Mouse (Mus musculus) embryonic fibroblast, embryonic 13.5 days (primary cell): Measurements from ENCODE around the gene Rab3ip.

ENCODE experiments used
- CTCF ChIP-seq: IDR thresholded peaks from 2 replicates; pipeline ENCODE4 v1.5.1; 2011; ENCODE audit warnings: mild to moderate bottlenecking, control low read depth, low read length, moderate library complexity, borderline replicate concordance; ENCODE audit not compliant: insufficient read depth
- POLR2A ChIP-seq: IDR thresholded peaks from 2 replicates; pipeline ENCODE4 v1.6.1; 2011; ENCODE audit warnings: low read depth, mild to moderate bottlenecking, control low read depth, low read length, moderate library complexity

DNA sequence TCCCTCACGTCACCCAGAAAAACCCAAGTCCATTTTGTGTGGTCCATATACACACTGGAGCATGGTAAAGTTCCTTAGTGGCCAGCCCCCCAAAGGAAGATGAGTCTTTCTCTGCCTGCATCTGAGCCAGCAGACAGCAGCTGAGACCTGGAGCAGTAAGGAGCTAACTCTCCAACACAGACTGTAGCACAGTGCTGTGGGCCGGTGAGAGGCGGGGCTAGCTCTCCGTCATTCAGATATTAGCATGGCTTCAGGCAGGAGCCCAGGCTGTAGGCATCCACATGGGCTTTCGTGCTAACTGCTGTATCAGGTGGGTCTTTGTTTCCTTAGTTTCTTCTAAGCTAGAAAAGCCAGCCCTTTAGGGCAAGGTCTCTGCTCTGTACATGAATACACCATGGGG lies 60.0 kb downstream of the Rab3ip start:
- TF ChIP-seq CTCF (no peak), POLR2A (no peak)
